Mouse (Mus musculus) gastrocnemius, adult 18-20 months (tissue): ENCODE measurements around the gene Ppm1a. TPM values are rescaled to one million over a fixed set of nuclear protein-coding genes. Genes with fewer than 3 reads are reported as not detected.
"Not testable (repeated sequence)": the region's sequence is repeated elsewhere in the genome, so short reads cannot be mapped to it uniquely, and the experiment has no call there.

Experiments used
- DNase-seq: peaks from one replicate; pipeline ENCODE4 v3.0.0; 2021; ENCODE audit warnings: low spot score
- total RNA-seq, 2 experiments: library from RNA; stranded (reverse); gene quantifications; 2 replicates each; pipeline ENCODE4 v1.2.3; 2021

Gene Ppm1a
- total RNA-seq, 2 experiments from 2014 or later: 302 to 318 TPM

DNA sequence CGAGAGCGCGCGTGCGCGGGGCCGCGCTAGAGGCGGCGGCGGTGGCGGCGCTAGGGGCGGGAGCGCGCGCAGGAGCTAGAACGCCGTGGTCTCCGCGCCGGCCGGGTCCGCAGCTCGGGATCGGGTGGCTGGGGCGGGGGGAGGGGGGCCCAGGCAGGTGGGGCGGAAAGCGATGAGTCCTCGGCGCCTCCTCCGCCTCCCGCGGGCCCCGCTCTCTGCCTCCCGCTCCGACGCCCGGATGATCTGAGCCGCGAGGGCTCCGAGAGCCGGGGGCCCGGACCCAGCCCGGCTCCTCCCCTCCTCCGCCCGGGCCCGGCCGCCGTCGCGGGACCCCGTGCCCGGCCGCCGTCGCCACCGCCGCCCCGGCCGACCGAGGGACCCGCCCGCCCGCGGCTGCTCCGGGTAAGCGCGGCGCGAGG, 4.0 kb downstream of the Ppm1a start:
- DNase-seq: no peak

DNA sequence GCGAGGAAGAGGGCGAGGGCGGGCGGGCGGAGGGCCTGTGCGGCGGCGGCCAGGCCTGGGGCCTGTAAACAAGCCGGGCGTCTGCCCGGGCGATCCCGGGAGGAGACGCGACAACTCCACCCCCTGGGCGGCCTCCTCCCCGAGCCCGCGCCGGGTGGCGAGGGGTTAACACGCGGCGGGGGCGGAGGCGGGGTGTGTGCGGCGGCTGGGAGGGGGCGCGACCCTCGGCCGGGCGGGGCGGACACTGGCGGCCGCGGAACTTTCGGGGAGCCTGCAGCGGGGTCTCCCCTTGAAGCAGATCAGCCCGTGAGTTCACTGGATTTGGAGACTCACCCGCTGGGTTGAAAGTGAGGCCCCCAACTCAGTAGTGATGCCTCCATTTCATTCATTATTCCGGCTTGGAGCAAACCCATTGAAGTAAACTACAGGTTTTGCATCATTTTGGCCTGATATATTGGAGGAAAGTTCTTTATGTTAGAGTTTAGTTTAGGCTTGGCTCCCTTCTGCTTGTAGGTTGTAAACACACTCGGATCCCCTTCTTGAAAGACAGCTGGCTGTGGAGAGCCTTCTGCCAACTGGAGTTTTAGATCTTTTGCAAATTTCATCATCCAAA, 4.5 kb downstream of the Ppm1a start:
- peak; percentile 40 for DNase-seq

DNA sequence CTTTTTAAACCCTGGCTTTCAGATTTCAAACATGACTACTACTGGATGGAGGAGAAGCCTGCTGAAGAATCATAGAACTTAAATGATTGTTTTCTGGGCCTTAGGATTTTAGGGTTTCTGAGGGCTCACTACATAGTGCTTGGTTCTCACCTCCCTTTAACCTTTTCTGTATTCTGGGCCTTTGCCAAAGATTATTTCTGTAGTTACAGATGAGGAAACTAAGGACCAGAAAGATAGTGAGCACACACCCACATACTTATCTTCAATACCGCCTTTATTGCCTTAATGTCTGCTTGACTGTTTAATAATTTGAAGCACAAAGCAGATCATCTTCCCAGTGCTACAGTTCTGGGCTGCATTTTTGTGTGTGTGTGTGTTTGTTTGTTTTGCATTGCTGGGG, 5.2 kb downstream of the Ppm1a start:
- DNase-seq: no peak

DNA sequence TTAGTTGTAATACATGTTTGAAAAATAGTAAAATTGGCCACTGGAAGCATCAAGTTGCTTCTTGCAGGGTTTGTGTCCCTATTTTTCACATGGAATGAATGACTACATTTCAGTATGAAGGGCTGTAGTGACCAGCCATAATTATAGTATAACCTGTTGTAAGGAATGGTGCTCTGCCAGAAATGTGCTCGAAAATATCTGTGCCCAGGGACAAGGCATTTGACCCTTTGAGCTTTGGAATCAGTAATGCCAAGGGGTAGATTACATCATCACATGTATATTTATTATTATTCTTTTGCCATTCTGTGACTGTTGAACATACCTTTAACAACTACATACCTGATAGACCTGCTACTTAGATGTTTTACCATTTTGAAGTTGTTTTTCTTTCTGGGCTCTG, 5.9 kb downstream of the Ppm1a start:
- no peak for DNase-seq

DNA sequence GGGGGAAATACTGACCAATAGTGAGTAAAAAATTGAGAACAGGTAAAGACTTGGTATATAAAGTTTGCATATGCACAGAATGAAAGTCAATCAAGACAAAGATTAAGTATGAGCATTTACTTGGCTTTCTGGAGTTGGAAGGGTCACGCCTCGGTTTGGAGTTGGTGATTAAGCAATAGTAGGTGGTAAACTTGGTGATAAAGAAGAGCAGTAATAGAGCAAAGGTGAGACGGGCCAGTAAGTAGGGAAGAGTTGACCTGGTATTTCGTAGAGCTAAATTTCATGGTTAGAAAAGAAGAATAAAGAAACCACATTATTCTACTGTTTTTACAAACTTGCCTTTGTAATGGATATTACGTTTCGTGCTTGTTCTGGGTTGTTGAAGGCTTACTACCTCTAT, 10.6 kb downstream of the Ppm1a start:
- DNase-seq: no peak

DNA sequence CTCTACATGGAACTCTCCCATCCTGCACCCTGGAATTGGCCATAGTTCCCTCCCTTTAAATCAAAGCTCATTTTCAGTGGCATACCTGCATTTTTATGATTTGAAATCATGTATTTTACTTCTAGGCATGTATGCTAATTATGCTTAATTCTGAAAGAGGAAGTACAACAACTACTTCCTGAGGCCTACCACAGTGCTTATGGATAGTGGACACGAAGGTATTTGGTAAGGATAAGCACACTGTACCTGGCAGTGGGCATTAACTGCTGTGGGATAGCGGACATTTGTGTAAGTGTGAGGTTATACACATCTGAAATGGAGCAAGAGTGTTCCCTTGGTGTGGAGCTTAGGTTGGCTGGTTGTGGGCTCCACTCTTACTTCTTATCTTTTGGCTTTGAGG, 11.0 kb downstream of the Ppm1a start:
- DNase-seq: no peak

DNA sequence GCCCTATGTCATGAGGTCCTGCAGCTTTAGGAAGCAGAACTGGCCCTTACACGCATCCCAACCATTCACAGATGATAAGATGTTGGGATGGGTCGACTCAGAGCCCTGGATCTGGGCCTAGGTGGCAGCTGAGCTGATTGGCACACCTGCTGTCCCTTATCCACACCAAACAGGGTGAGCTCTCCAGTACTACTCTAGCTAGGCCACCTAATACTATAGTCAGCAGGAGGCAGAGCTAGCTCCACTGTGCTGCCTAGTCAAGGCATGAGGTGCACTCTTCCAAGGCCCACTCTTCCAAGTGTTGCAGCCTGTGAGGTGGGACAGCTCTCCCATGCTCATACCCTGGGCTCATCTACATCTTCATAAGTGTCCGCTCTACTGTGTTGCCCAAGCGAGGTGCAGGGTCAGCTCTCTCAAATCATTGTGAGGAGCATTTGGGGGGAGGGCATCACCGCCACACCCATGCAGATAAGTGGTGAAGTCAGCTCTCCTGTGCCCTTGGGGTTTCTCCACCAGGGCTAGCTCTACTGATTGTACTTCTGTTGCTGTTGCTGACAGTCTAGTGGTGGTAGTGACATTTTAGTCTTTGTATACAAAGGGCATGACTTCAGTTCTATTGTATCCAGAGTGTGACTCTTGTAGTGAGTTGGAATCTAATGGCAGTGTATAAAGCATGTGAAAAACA, 12.4 kb downstream of the Ppm1a start:
- no peak for DNase-seq

DNA sequence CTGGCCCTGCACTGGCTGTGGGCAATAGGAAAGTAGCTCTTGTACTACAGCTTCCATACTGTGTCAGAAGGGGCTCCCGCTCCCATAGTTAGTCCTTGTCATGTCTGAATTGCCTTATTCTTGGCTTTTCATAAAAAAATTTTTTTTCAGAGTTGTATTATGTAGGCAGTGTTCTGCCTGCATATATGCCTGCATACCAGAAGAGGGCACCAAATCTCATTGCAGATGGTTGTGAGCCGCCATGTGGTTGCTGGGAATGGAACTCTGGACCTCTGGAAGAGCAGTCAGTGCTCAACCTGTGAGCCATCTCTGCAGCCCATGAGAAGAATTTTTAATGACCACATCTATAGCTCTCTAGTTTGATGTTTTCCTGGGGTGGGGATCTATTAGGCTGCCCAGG, 13.9 kb downstream of the Ppm1a start:
- no peak for DNase-seq

DNA sequence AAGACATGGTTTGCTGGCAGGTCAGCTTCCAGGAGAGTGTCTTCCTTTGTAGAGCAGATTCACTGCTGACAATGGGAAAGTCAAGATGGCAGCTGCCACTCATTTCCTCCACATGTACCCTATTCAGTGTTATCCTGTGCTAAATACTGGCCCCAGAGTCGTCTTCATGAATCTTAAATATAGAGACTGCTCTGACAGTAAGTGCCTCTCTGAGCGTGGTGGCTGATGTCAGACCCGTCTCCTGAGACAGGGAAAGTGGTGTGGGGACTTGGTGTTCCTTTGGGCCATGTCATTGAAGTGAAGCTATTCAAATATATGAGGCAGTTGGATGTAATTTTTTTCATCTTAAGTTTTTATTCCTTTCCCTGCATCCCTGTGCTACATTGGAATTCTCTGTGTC, 14.5 kb downstream of the Ppm1a start:
- DNase-seq: no peak

DNA sequence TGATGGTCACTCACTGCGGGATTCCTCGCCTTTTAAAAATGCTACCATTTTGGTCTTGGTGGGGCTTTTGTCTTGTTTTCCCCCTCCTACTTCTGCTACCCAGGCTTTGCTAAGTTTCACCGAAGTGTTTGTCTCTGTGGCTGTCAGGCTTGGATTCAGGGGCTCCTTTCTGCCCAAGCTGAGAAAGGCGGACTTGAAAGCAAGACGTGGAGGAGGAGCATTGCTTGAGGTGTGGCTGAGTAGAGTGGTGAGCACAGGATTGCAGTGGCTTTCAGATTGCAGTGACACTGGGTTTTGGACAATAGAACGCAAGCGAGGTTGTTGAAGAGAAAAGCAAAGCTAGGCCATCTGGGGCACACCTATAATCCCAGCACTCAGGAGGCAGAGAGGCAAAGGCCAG, 16.7 kb downstream of the Ppm1a start:
- no peak for DNase-seq

DNA sequence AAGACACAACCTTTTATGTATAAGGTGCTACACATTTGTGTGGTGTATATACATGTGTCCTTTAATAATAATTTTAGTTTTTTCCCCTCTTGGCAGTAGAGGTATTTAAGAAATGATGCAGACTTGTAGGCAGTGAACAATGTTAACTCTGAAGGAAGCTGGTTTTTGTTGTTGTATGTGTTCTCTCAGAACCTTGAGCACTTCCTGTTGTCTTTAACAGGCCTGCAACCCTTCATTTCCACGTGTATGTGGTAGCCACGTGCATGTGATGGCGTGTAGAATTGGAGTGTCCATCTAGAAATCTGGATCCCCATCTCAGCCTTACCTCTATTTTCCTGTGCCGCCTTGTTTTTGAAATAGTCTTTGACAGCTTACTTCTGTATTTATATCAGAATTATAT, 20.0 kb downstream of the Ppm1a start:
- DNase-seq: no peak

DNA sequence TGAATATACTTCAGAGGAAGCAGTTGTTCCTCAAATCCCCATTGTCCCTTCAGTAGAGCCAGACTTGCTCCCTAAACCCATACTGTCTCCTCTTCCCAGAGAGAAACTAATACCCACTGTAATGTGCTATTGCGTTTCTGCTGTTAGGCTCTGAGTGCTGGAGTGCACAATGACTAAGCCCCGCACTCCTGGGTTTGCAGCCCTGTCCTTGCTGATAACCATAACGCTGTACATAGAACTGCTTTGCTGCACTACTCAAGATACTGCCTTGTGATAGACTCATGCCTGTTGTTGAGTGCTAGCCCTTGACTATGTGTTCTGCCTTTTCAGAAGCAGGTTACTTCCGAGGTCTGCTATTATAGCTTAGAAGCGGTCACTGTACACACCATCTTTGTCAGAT, 22.9 kb downstream of the Ppm1a start:
- no peak for DNase-seq

DNA sequence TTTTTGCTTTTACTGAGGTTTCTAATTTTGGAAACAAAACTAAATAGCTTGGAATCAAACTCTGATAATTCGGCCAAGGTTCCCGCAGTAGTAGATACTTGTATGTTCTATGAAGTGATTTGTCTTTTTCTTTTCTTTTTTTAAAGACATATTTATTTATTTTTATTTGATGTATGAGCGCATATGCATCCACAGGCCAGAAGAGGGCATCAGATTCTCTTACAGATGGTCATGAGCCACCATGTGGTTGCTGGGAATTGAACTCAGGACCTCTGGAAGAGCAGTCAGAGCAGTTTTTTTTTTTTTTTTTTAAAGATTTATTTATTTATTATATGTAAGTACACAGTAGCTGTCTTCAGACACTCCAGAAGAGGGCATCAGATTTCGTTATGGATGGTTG, 25.5 kb downstream of the Ppm1a start:
- DNase-seq: not testable (repeated sequence)

DNA sequence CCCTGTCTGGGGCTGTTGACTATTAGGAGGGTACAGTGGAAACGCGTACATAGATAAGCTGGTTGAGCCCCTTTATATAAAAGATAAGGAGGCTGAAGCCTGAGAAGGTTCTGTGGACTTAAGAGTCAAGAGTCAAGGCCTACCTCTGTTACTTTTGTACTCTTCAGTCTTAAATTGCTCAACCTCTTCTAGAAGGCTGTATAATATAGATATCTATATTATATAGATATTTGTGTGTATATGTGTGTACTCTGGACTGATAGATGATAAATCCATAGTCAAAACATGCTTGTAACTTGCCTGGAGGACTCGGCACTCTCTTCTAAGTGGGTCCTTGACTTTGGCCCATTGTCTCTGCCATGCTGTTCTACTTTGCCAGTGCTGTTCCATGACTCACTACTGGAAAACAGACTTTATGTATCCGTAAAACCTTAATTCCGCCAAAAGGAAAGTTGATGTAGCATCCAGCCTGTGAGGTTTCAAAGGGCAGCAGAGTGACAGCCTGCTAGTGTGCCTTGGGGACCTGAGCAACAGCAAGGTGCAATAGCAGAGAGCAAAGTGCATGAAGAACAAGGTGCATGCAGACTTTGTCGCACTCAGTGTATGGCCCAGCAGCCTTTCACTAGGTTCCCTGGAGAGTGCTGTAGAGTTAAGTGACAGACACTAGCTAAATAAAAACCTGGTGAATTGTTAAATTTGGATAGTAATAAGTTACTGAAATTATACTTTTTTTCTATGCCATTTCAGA, 28.1 kb downstream of the Ppm1a start:
- DNase-seq: no peak

DNA sequence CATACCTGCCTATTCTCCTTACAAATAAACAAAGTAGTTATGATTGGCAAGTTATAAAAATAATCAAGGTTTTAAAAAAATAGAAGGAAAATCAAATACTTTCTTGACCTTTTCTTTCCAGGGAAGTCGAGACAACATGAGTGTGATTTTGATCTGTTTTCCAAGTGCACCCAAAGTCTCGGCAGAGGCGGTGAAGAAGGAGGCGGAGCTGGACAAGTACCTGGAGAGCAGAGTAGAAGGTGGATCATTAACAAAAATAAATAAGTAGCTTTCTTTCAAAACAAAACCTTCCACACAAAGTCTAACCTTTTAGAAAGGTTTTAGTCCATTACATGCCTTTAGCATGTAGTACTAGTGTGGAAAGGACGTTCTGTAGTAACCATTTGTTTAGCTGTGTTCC, 29.3 kb downstream of the Ppm1a start:
- no peak for DNase-seq

DNA sequence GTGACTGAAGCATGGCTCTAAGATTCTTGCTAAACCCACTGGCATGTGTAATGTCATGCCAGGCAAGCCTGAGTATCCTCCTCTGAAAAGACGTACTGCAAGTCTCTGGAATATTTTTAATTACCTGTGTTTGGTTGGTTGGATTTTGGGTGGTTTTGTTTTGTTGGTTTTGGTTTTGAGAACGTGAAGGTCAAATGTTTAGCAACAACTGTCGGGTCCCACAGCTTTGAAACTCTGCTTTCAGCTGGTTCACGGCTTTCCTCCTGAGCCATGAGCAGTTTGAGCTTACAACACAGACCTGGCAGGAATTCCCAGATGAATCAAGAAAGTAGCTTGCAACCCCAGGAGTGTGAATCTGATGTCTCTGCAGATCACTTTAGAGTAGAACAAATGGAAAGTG, 29.7 kb downstream of the Ppm1a start:
- no peak for DNase-seq

DNA sequence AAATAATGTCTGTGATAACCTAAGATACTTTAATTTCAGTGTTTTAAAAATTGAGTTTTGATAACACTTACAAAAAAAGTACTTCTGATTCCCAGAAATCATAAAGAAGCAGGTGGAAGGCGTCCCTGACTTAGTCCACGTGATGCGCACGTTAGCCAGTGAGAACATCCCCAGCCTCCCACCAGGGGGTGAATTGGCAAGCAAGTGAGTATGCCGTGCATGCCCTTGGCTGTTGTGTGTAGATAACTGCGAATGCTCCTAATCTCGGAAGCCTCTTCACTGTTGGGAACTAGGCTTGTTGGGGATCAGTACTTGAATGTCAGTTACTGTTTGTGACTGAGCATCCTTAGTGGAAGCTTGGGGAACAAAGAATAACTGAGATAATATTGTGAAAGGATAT, 33.3 kb downstream of the Ppm1a start:
- DNase-seq: no peak

DNA sequence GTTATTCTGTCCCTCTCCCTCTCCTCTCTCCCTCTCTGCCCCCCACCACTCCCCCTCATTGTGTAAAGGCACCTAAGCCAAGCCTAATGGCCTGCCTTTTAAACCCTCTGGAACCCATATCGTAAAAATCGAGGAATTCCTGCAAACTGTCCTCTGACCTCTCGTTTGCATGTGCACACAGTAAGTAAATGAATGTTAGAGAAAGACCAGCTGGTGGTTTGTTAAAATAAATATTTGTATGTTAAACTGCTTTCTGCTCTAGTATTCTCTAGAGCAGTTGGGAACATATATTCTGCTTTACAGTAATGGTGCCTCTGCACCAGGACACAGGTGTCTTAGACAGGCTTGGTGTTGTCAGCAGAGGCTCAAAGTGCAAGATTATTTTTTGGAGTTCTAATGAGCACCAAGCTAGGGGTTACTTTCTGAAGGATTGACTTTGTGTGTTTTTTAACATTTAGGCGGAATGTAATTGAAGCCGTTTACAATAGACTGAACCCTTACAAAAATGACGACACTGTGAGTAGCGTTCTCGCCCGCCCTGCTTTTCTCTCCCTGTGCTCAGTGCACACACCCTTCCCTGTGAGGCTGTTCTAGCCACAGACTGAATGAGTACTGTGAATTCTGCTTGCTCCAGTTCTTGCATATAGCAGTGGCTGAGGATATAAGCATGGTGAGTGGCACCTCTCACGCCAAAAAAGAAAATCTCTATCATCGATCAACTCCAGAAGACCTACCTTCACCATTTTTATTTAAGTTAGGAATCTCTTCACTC, 35.3 kb downstream of the Ppm1a start:
- no peak for DNase-seq

DNA sequence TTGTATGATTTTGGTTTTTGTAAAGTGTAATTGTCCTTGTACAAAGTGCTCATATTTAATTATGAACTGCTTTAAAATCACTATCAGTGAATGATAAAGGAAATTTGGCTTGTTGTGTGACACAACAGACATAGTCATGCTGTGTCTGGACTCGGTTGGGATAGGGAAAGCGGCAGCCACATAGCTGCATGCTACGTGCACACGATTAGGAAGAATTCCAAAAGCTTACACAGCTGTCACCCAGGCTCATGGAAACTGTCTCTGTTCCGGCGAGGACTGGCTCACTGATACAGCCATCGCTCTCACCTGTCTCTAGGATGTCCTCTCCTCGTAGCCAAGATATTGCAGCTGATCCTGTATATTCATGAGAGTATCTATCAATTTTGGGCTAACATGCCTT, 36.7 kb downstream of the Ppm1a start:
- DNase-seq: no peak

DNA sequence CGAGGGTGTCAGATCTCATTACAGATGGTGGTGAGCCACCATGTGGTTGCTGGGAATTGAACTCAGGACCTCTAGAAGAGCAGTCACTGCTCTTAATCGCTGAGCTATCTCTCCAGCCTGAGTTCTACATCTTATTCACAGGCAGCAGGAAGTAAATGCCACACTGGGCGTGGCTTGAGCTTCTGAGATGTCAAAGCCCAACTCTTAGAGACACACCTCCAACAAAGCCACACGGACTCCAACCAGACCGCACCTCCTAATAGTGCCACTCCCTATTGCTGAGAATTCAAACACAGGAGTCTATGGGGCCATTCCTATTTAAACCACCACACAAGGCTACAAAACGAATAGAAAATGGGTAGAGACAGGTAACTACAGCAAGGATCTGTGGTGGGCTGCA, 52.5 kb downstream of the Ppm1a start:
- DNase-seq: no peak

DNA sequence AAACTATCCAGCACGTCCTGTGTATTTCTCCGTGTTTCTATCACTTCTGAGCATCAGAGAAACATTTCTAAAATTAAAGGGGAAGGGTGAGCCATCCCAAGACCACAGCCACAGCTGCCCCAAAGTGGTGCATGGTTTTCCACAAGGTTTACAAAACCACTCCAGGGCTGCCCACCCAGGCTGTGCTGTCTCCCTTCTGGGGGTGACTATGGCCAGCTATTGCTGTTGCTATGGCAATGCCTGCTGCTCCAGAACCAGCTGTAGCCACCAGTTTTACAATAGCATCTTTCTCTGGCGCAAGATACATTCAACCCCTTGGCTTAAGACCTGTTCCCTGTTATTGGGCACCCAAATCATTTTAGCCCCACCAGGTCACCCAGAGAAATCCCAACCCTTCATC, 54.3 kb downstream of the Ppm1a start:
- no peak for DNase-seq

DNA sequence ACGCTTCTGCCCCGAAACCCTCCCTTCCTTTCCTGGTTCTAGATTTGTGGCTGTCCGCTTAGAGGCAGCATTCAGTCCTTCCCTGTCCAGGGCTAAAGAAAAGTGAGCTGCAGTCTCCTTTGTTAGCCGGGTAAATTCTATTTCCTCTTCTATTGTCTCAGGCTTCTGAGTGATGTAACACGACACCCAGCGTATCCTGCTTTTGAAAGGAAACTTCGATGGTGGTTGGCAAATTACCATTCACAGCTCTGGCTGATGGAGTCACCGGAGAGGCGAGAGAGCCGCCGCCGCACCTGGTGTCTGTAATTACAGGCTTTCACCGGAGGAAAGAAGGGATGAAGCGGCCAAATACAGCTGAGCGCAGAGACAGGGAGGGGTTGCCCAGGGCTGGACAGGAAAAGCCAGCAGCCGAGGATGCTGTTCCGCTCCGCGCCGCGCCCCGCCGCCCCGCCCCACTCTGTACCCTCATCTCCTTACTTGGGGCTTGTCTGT, 63.7 kb downstream of the Ppm1a start:
- peak; percentile 7 for DNase-seq
